Mouse (Mus musculus) gastrocnemius, adult 2 months (tissue): ENCODE data around the gene Sptbn1. TPM values are rescaled to one million over a fixed set of nuclear protein-coding genes. Genes with fewer than 3 reads are reported as not detected.

Source experiments
- DNase-seq: peaks from one replicate; pipeline ENCODE4 v3.0.0; 2022
- H3K27ac ChIP-seq: fragments of 200-600 bp; 2 replicates; pipeline ENCODE4 v1.8.1; 2022; ENCODE audit warnings: mild to moderate bottlenecking
- H3K4me3 ChIP-seq: fragments of 200-600 bp; 2 replicates; pipeline ENCODE4 v1.8.1; 2022; ENCODE audit warnings: mild to moderate bottlenecking, moderate library complexity
- CTCF ChIP-seq: fragments of 200-600 bp; IDR thresholded peaks from 2 replicates; pipeline ENCODE4 v1.8.1; 2022; ENCODE audit warnings: antibody characterized with exemption, mild to moderate bottlenecking, moderate library complexity
- intact Hi-C: fragments of 180-260 bp; cut with DNase I; formaldehyde crosslinking; loops from one replicate; pipeline ENCODE4 v1.15.1; 2025
- total RNA-seq, 2 experiments: library from RNA; stranded (reverse); gene quantifications; 2 replicates each; pipeline ENCODE4 v1.2.3; 2021

Gene Sptbn1
- total RNA-seq, 2 experiments from 2014 or later = 112 to 141 TPM

DNA sequence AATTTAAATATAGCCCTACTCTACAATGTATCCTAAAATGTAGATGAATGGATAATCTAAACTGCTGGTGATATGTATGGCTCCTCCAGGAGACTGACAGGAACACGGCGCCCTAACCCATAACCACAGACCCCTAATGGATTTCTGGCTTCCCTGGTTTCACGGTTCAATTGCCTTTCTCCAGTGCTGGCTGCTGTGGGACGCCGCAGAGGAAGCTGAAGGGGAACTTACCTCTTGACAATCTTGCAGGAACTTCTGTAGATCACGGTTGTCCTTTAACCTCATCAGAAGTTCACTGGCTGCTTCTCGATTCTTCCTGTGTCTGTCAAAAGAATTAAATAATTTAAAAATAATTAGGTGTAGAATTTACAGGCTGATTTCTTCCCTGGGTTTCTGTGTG is 138.6 kb downstream of the Sptbn1 start:
- no peak for DNase-seq
- H3K4me3 ChIP-seq = no peak overlapping the region
- TF ChIP-seq CTCF = no peak
- intact Hi-C loops = no loop called here
- no peak overlapping the region for H3K27ac ChIP-seq

DNA sequence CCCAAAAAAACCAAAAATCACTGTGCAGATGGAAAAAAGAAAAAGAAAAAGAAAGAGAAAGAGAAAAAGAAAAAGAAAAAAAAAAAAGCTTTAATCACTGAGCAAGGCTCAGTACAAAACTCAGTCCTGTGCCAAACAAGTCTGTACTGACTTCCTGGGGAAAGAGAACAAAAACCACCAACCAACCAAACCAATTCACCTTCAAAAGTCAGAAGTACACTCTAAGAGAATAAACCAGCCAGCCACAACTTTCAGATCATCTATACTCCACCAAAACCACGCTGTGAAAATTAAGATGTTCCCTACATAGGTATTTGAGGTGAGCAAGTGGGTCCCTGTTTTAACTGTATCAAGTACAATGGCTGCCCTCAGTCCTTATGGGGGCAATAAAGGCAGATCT is 141.1 kb downstream of the Sptbn1 start:
- Histone ChIP-seq H3K4me3 (no peak overlapping the region), H3K27ac (no peak overlapping the region)
- no peak for TF ChIP-seq CTCF
- DNase-seq = no peak
- intact Hi-C loops = no loop called here

DNA sequence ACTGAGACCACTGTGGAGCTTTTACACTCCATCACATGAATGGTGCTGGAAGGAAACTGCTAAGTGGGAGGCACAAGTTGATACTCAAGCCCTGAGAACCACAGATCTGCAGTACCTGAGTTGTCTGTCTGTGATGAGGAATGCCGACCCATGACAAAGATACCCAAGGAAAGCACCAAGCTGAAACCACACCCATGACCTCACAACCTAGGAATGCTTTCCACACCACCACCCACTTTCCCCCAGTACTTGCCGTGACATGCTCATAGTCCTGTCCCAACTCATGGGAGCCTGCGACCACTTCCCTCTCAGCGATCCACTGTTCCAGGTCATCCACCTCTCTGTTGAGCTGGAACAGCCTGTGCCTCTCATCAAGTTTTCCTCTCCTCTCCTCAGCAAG is 149.9 kb downstream of the Sptbn1 start:
- Histone ChIP-seq H3K27ac (no peak overlapping the region), H3K4me3 (no peak overlapping the region)
- no peak for TF ChIP-seq CTCF
- no peak for DNase-seq
- intact Hi-C loops = no loop called here

DNA sequence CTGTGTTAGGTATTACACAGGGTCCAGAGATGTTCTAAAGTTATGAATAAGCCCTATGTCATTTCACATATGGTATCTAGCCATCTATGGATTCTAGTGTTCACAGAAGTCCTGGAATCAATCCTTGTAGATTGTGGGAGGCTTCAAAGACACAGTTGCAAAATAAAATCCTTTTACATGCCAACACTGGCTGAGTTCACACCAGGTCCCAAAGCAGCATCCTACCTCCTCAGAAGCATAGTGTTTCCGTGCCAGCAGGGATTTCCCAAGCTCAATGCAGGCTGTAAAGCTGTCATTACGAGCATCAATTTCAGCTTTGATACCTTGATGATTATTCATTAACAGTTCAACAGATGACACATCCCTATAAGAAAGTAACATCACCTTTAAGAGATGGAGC is 154.3 kb downstream of the Sptbn1 start:
- Histone ChIP-seq H3K27ac (no peak overlapping the region), H3K4me3 (no peak overlapping the region)
- DNase-seq = no peak
- intact Hi-C loops = no loop called here
- no peak for TF ChIP-seq CTCF

DNA sequence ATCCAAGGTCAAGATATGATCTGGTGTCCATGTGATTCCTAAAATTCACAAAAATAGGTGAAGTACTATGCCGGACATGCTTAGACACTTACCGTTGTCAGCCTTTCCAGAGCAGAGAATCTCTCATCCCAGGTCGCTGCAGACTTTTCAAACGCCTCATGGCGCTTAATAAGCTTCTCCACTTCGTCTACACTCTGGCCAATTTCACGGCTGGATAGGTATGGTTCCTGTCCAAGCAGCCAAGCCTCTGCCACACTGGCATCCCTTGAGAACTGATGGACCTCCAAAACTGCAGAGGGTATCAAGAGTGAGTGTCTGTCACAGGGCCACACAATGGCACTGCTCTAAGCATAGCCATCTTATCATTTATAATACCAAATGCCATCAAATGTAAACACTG is 157.3 kb downstream of the Sptbn1 start:
- no peak overlapping the region for H3K27ac ChIP-seq
- no peak overlapping the region for H3K4me3 ChIP-seq
- intact Hi-C loops = no loop called here
- no peak for TF ChIP-seq CTCF
- DNase-seq = no peak

DNA sequence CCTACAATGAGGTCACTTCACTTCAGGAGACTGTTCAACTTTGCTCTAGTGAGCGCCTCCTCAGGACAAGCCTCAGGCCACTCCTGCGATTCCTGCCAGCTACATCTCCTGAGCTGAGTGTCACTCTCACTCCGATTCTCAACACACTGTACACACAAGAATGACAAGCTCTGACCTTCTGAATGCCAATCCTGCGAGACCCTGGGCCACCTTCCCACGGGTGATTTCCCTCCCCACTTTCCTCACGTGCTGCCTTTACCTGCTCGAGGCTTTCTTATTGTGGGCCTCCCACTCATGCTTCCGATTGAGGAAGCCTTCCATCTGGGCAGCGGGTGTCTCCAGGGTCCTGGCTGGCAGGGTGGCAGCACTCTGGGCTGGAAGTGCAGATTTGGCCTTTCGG is 163.8 kb downstream of the Sptbn1 start:
- H3K27ac ChIP-seq = no peak overlapping the region
- no peak overlapping the region for H3K4me3 ChIP-seq
- intact Hi-C loops = no loop called here
- DNase-seq = no peak
- no peak for TF ChIP-seq CTCF

DNA sequence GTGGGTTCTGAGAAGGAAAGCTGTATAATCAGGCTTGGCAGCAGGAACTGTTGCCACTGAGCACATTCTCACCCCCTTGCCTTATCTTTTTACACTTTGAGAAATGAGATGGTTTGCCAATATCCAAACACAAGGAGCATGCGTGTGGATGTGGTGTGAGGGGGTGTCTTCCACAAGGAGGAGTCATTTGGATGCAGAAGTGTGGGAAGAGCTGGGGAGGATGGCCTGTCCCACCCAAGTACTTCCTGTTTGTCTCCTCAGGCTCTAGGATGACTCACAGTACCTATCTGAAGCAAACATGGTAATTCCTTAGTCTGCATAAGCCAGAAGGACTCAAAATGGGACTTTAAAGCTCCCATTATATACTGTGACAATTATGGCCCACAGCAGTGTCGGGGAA is 165.4 kb downstream of the Sptbn1 start:
- DNase-seq = no peak
- intact Hi-C loops = no loop called here
- Histone ChIP-seq H3K4me3 (no peak overlapping the region), H3K27ac (no peak overlapping the region)
- no peak for TF ChIP-seq CTCF

DNA sequence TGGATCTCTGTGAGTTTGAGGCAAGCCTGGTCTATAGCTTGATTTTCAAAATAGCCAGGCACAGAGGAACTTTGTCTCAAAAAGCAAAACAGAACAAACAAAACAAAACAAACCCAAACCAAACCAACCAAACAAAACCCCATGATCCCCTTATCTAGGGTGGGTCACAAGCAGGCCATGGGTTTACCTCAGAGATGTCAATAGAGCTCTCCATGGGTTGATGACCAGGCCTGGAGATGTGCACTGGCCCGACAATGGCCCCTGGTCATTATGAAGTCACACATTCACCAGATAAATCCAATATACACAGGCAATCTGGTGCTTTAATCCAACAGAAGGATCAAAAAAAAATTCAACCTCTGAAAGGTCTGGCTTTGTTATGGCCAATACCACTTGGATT is 166.2 kb downstream of the Sptbn1 start:
- H3K4me3 ChIP-seq = no peak overlapping the region
- intact Hi-C loops = no loop called here
- H3K27ac ChIP-seq = no peak overlapping the region
- no peak for DNase-seq
- no peak for TF ChIP-seq CTCF

DNA sequence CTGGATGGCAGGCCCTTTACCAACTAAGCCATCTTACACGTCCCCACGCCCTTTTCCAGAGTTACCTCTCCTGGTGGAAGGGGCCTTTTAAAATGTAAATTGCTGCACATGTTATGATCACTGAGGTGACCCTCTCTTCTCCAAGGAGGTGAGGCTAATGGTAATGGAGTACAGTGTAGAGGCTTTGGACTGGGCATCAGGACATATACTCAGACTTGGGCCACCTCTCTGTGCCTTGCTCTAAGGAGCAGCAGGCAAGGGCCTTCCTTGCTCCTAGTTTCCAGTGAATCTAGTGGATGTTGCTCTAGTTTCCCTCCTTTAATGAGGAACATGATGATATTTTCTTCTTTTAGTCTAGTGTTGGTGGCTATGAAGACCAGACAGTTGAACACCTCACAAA is 166.8 kb downstream of the Sptbn1 start:
- intact Hi-C loops = no loop called here
- Histone ChIP-seq H3K27ac (no peak overlapping the region), H3K4me3 (no peak overlapping the region)
- DNase-seq = no peak
- no peak for TF ChIP-seq CTCF

DNA sequence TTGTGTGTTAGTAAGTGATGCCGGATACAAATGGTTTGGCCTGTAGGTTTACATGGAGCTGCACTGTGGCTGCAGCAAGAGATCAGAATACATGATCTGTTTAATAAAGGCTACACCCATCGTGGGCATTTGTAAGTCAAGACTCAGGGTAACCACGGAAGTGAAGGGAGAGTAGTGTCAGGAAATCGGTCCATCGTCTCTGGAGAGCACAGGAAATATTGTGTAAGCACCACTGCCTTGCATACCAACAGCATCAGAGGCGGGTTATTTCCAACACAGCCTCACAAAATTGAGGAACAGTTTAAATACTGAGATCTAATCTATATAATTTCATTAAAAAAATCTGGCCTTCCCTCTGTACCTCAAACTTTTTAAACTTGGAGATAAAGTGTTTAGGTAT is 168.1 kb downstream of the Sptbn1 start:
- no peak for DNase-seq
- intact Hi-C loops = no loop called here
- no peak for TF ChIP-seq CTCF
- no peak overlapping the region for H3K4me3 ChIP-seq
- no peak overlapping the region for H3K27ac ChIP-seq

DNA sequence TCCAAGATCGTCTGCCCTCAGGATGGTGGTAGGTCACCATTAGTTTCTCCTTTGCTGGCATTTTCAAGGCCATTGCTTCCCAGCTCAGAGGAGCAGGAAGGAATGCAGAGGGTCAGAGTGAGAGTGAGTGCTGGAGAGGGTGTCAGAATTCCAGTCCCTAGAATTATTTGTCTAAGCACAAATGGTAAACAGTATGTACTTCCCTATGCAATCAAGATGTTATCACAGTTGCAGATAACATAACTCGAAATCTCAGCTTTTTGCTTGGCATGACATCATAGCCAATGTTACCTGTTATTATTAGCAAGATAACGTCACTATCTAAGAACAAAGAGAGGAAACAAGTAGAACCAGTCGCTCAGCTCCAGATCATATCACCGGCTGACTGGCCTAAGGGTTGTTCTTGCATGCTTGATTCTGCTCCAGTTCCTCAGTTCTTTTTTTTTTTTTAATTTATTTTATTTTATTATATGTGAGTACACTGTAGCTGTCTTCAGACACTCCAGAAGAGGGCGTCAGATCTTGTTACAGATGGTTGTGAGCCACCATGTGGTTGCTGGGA is 172.7 kb downstream of the Sptbn1 start:
- no peak overlapping the region for H3K4me3 ChIP-seq
- TF ChIP-seq CTCF = no peak
- intact Hi-C loops = no loop called here
- no peak overlapping the region for H3K27ac ChIP-seq
- no peak for DNase-seq

DNA sequence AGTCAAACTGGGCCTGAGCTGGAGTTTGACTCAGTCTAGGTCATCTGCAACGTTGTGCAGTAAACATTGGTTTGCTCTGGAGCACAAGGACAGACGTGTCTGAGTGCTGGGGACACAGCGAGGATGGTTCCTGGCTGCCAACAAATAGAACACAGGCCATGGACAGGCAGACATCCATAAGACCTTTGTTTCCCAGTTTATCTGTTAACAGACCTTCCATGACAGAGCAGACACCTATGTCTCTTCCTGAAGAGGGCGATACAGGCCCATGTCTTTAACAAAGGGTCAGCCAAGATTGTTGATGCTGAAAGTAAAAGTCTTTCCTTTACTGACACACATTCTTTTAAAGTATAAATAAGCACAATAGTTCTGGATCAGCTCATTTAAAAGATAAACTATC is 176.1 kb downstream of the Sptbn1 start:
- TF ChIP-seq CTCF = peak; percentile 62
- H3K27ac ChIP-seq = no peak overlapping the region
- no peak overlapping the region for H3K4me3 ChIP-seq
- intact Hi-C loops = loop anchor here (5.0 kb wide), 1 partner anchor 565 kb away; no protein-coding TSS in a partner anchor
- DNase-seq = no peak

DNA sequence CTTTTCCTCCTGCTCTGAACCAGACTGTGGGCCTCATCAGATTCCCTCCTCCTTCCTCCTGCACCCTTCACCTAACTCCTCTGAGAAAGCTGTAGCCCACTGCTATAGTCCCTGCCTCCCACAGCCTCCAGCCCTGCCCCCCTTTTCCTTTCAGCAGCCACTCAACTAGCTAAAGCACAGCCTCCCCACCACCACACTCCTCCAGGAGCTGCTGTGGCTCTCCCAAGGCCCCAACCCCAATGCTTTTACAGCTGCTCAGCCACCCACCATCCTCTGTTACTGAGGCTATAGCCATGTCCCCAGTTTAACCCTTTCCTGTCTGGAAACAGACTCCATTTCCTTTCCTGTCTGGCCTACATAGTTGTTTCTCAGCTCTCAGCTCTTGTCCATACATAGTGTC is 182.9 kb downstream of the Sptbn1 start:
- no peak for DNase-seq
- H3K27ac ChIP-seq = no peak overlapping the region
- TF ChIP-seq CTCF = no peak
- no peak overlapping the region for H3K4me3 ChIP-seq
- intact Hi-C loops = no loop called here

DNA sequence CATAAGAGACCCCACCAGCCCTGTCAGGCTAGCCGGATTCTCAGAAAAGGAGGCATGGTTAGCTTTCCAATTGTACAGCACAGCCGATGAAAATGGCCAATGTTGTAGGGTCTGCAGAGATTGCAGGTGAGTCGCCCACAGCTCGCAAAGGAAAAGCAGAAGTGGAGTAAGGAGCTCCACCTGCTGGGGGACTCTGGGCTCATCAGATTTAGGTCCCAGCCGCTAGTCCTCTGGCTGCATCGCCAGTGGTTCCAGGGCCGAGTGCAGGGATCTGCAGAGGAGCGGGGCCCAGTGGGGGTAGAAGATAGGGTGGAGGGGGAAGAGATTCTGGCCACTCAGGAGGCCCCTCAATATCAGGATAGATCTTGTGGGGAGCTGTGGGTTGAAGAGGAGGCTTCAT is 210.7 kb downstream of the Sptbn1 start:
- H3K27ac ChIP-seq = no peak overlapping the region
- intact Hi-C loops = no loop called here
- peak; percentile 27; the same call in 1 of the 2 replicates for TF ChIP-seq CTCF
- H3K4me3 ChIP-seq = no peak overlapping the region
- DNase-seq = no peak

Other genes with a start within 250 kb of the Sptbn1 start
- gene Eml6, start 242.1 kb downstream of the Sptbn1 start, total RNA-seq = under 1 TPM; 0.64 to 0.67 TPM
- gene 4930505A04Rik, start 203.7 kb upstream of the Sptbn1 start, total RNA-seq = under 1 TPM in 1 of 2 experiments, not detected in 1; 0.36 TPM